Mouse (Mus musculus) spleen, adult 2 months (tissue): ENCODE results near the gene Fhad1. TPM values are rescaled to one million over a fixed set of nuclear protein-coding genes. Genes with fewer than 3 reads are reported as not detected.

Experiments
- DNase-seq, 2 experiments: peaks; one replicate each; pipeline versions ENCODE4 v3.0.0 to v3.0.0-alpha.2; 2012 to 2021; ENCODE audit warnings: low spot score in 2 of 2, low read depth in 1 of 2
- H3K27ac ChIP-seq: fragments of 200-500 bp; 2 replicates; pipeline ENCODE4 v1.5.1; 2012; ENCODE audit warnings: low read length, inconsistent platforms; ENCODE audit not compliant: insufficient read depth
- H3K27me3 ChIP-seq: fragments of 200-500 bp; 2 replicates; pipeline ENCODE4 v1.6.1; 2012; ENCODE audit warnings: mild to moderate bottlenecking, moderate library complexity, low read length, inconsistent platforms; ENCODE audit not compliant: control insufficient read depth, insufficient read depth
- H3K36me3 ChIP-seq: fragments of 200-500 bp; 2 replicates; pipeline ENCODE4 v1.6.1; 2012; ENCODE audit warnings: mild to moderate bottlenecking, low read length, inconsistent platforms; ENCODE audit not compliant: control insufficient read depth, insufficient read depth
- H3K4me1 ChIP-seq: fragments of 200-500 bp; 2 replicates; pipeline ENCODE4 v1.6.1; 2011; ENCODE audit warnings: inconsistent platforms; ENCODE audit not compliant: control insufficient read depth, insufficient read depth, insufficient read length
- H3K4me3 ChIP-seq: fragments of 200-500 bp; 2 replicates; pipeline ENCODE4 v1.5.1; 2011; ENCODE audit warnings: mild to moderate bottlenecking, inconsistent platforms; ENCODE audit not compliant: insufficient read depth, insufficient read length; ENCODE audit errors: extremely low read depth
- CTCF ChIP-seq: fragments of 200-500 bp; IDR thresholded peaks from 2 replicates; pipeline ENCODE4 v1.5.1; 2011; ENCODE audit warnings: mild to moderate bottlenecking, inconsistent platforms; ENCODE audit not compliant: insufficient read depth, insufficient read length, insufficient replicate concordance; ENCODE audit errors: extremely low read depth
- POLR2A ChIP-seq: fragments of 200-500 bp; IDR thresholded peaks from 2 replicates; pipeline ENCODE4 v1.6.1; 2011; ENCODE audit warnings: low read depth, low read length, inconsistent platforms
- WGBS: fragments of 180-500 bp; shearing (Covaris S2); methylation state at CpG from one replicate; pipeline ENCODE4 v1.1.7; 2018; 5-methylcytosine and 5-hydroxymethylcytosine counted together
- polyA plus RNA-seq: library from polyadenylated mRNA; depleted of rRNA; stranded (reverse); fragments of >200 nt; gene quantifications from 2 replicates; pipeline ENCODE4 v1.2.3, GENCODE M21; 2012

The Fhad1 gene
- polyA plus RNA-seq, 1 experiment = 0.12 TPM

DNA sequence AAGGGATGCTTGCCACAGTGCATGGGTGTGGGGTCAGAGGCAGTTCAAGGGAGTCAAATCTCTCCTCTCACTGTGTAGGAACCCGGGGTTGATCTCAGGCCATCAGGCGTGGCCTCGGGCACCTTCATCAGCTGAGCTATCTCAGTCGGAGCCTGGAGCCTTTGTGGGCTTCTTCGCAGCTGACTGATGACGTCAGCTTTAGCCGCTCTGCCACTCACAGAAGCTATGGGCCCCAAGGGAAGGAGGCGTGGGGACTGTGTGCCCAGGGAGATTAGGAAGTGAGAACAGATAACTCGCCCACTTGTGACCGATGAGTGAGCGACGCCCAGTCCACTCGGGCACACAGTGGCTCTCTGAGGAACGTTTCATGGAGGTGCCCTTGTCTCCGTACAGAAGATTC, 2.8 kb upstream of the Fhad1 start:
- Histone ChIP-seq H3K36me3 (no peaks in the 10 kb centered on the region), H3K4me3 (no peak overlapping the region), H3K4me1 (peaks cover 11% of the 10 kb centered on the region), H3K27ac (no peak overlapping the region), H3K27me3 (0 out of 2 replicates have a peak, but pooled peaks cover 5% of the 10 kb centered on the region)
- no peak for TF ChIP-seq CTCF
- no peak for TF ChIP-seq POLR2A
- DNase-seq = peak in 1 of 2 experiments; percentile 29
- WGBS = 24% methylated on average over 15 of the region's 15 CpGs

DNA sequence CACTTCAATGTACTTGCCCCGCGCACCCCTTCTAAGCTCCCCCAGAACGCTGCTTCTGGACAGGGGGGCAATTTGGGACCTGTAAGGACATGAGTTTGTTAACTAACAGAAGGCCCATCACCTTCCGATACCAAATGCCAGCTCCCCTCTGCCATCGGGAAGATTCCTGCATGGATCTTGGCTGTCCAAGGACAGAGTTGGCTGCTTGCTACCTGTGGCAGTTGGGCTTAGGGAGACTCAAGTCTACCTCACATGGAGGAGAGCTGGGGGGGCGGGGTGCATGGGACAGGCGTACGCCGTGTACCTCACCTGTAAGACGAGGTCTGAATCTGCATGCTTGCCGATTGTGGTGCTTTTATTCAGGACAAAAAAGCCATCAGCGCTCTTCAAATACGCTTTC, 3.6 kb downstream of the Fhad1 start:
- Histone ChIP-seq H3K36me3 (no peaks in the 10 kb centered on the region), H3K4me1 (peaks cover 8% of the 10 kb centered on the region), H3K27ac (no peak overlapping the region), H3K4me3 (no peak overlapping the region), H3K27me3 (0 out of 2 replicates have a peak, but pooled peaks cover 5% of the 10 kb centered on the region)
- no peak for DNase-seq
- no peak for TF ChIP-seq POLR2A
- 93% methylated on average over 13 of the region's 13 CpGs for WGBS

DNA sequence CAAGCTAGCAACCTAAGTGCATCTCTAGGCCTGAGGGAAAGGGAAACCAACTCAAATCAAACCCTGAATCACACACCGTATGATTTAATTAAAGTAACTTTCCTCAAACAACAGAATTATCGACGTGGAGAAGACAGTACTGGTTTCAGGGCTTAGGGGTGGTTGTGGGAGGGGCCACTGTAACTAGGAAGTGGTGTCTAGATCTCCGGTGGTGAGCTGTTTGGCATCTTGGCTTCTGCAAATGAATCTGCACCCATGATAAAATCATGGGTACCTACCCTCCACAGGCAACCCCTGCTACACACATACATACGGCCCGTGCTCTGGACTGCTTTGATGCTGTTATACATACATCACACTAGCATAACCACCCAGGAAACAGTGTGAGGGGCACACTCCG, 4.4 kb downstream of the Fhad1 start:
- no peak for DNase-seq
- Histone ChIP-seq H3K27ac (no peak overlapping the region), H3K36me3 (no peaks in the 10 kb centered on the region), H3K4me3 (no peak overlapping the region), H3K4me1 (peaks cover 6% of the 10 kb centered on the region), H3K27me3 (0 out of 2 replicates have a peak, but pooled peaks cover 5% of the 10 kb centered on the region)
- 16% methylated on average over 7 of the region's 7 CpGs for WGBS
- TF ChIP-seq POLR2A (no peak), CTCF (no peak)

DNA sequence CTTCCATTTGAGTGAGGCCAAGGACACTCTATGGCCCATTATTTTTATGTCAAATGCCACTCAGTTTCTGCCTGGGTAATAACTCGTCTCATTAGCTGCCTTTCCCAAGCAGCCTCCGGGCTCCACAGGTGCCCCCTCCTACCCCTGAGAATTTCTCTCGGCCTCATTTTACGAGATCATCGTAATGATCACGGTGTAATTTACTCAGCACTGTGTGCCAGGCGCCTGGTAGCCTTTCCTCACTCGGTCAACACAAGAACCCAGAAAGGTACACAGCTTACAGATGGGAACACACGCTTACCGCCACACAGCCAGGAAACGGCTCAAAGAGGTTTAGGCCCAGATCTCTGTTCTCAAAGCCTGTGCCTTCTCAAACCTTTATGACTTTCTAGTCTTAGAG, 6.7 kb downstream of the Fhad1 start:
- Histone ChIP-seq H3K4me3 (no peak overlapping the region), H3K4me1 (no peaks in the 10 kb centered on the region), H3K36me3 (no peaks in the 10 kb centered on the region), H3K27me3 (no peaks in the 10 kb centered on the region), H3K27ac (no peak overlapping the region)
- no peak for TF ChIP-seq CTCF
- TF ChIP-seq POLR2A = no peak
- no peak for DNase-seq
- 92% methylated on average over 11 of the region's 11 CpGs for WGBS

DNA sequence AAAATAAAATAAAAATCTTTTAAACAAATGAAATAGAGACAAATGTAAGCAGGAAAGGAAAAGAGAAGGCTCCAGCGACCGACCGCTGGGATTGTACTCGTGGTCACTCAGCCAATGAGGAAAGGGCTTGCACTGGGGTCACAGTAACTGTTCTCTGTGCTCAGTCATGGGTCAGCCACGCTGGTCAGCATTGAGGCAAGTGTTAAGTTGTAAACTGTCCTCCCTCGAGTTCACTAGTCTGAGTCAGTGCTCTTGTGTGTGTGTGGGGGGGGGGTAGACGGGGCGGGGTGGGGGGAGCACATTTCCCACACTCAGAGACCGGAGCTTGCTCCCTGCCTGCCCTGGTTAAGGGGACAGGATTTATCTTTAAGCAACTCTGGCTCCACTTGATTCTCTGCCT, 14.3 kb downstream of the Fhad1 start:
- H3K27me3 ChIP-seq = no peaks in the 10 kb centered on the region
- no peak for DNase-seq
- no peak overlapping the region for H3K4me3 ChIP-seq
- no peaks in the 10 kb centered on the region for H3K36me3 ChIP-seq
- WGBS = 76% methylated on average over 9 of the region's 9 CpGs
- 0 out of 2 replicates have a peak, but pooled peaks cover 3% of the 10 kb centered on the region for H3K4me1 ChIP-seq
- H3K27ac ChIP-seq = no peak overlapping the region
- no peak for TF ChIP-seq POLR2A
- TF ChIP-seq CTCF = no peak

DNA sequence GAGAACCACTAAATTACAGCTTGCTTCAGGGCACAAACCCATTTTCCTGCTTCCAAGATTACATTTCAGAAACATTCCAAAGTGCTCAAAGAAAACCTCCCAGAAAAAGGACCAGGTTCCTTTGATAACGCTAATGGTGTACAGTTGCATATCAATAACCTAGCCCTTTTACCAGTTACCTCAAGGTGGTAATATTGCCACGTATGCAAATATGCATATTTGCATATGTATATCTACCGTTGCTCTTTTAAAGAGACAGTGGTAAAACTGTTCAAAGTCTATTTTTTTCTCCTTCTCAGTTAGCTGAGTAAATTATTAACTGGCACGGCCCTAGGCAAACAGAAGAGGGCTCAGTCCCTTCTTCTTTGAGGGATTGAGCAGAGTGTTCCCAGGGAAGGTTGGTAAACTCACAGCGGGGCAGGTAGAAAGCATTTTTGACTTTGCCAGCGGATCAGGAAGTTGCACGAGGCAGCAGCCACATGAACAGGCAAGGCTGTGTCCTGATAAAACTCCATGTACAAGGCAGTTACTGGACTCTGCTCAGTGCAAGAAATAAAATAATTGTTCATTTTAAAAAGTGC, 15.3 kb downstream of the Fhad1 start:
- TF ChIP-seq CTCF (no peak), POLR2A (no peak)
- WGBS = 54% methylated on average over 7 of the region's 7 CpGs
- H3K4me3 ChIP-seq = no peak overlapping the region

DNA sequence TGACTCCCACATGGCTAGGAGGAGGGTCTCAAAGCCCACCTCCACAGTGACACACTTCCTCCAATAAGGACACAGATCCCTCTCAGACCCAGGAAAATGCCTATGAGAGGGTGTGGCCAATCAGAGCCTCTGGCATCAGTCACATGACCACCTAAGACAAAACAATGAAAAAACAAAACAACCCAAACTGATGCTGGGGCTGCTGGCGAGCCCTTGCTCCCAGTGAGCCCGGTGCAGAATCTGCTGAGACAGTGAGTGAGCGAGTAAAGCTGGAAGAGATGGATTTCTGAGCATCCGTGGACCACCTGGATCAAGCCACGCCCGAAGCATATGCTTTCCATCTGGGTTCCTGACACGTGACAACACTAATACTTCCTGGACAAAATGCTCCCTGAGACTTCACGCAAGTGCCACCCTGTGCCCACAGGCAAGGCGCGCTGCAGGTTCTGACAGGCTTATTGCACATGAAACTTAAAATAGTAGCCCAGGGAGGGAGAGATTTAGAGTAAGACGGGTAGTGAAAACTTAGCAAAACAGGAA, 16.5 kb downstream of the Fhad1 start:
- Histone ChIP-seq H3K4me3 (peak overlapping the region; percentile 39), H3K27ac (no peak overlapping the region), H3K36me3 (no peaks in the 10 kb centered on the region), H3K27me3 (no peaks in the 10 kb centered on the region), H3K4me1 (0 out of 2 replicates have a peak, but pooled peaks cover 3% of the 10 kb centered on the region)
- TF ChIP-seq CTCF (no peak), POLR2A (no peak)
- DNase-seq = peak in 1 of 2 experiments; percentile 4
- 8% methylated on average over 11 of the region's 11 CpGs for WGBS

More for the DNA sequence above, 15.3 kb downstream of the Fhad1 start:
- 0 out of 2 replicates have a peak, but pooled peaks cover 3% of the 10 kb centered on the region for H3K4me1 ChIP-seq
- no peaks in the 10 kb centered on the region for H3K36me3 ChIP-seq
- DNase-seq = no peak
- H3K27ac ChIP-seq = no peak overlapping the region
- no peaks in the 10 kb centered on the region for H3K27me3 ChIP-seq
